Mouse (Mus musculus): ENCODE data around the gene Ppp2r2d. TPM values are rescaled to one million over a fixed set of nuclear protein-coding genes. Genes with fewer than 3 reads are reported as not detected.

The Ppp2r2d gene
- polyA plus RNA-seq, 1 experiment from 2014 or later: 45.3 TPM

DNA sequence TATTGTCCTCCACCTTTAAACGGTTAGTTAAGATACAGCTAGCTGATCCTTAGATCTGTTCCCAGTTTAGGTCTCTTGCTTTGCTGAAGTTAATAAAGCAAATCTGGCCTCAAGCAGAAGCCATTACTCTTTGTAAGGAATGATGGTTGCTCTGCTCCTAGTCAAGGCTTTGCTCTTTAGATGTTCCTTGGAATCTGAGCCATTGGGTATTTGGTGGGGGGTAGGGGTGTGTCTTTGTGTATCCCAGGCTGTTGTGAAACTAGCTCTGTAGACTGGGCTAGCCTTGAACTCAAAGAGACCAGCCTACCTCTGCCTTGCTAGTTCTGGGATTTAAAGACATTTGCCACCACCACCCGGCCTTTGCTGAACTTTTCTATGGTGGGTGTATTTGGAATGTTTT lies 8.3 kb downstream of the Ppp2r2d start:
- H3K27me3 ChIP-seq: no peaks in the 10 kb centered on the region
- ChIA-PET POLR2A (no interaction called here), CTCF (no interaction called here)
- DNase-seq (ENCODE audit: low read depth, low spot score): no peak
- TF ChIP-seq CTCF (IDR thresholded peaks at IDR 0.05): no peak
- no peak for ATAC-seq
- in situ Hi-C loops (cut with MboI; ENCODE audit: low pct_unique_long_range_greater_than_20kb): no loop called here

DNA sequence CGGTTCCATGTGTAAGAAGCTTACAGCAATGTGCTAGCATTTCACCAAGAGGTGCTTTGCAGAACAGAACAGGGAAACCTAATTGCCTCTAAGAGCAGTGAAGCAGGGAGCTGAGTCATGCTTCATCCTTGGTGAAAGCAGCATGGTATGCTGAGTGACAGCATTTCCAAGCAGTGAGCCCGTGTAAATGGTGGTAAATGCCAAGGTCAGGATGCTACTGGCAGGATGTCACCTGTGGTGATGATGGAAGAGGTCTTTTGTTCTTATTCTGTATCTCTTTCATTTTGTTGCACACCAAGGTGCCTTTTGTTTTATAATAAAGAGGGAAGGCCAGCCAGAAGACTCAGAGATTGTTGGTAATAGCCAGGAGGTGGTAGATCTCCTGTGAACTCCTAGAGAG lies 10.8 kb downstream of the Ppp2r2d start:
- no peak for TF ChIP-seq CTCF (IDR thresholded peaks at IDR 0.05)
- ChIA-PET POLR2A (interaction anchor here (1.0 to 1.5 kb wide), 3 partner anchors 12 to 52 kb away, joined by 3 to 4 read pairs (median 3); no protein-coding TSS in a partner anchor), CTCF (interaction anchor here (1.0 to 1.4 kb wide), 4 partner anchors 12 to 17 kb away, joined by 3 to 5 read pairs (median 4); no protein-coding TSS in a partner anchor)
- H3K27me3 ChIP-seq: no peaks in the 10 kb centered on the region
- peak; percentile 99 for ATAC-seq
- in situ Hi-C loops (cut with MboI; ENCODE audit: low pct_unique_long_range_greater_than_20kb): no loop called here
- peak; percentile 34 for DNase-seq (ENCODE audit: low read depth, low spot score)

DNA sequence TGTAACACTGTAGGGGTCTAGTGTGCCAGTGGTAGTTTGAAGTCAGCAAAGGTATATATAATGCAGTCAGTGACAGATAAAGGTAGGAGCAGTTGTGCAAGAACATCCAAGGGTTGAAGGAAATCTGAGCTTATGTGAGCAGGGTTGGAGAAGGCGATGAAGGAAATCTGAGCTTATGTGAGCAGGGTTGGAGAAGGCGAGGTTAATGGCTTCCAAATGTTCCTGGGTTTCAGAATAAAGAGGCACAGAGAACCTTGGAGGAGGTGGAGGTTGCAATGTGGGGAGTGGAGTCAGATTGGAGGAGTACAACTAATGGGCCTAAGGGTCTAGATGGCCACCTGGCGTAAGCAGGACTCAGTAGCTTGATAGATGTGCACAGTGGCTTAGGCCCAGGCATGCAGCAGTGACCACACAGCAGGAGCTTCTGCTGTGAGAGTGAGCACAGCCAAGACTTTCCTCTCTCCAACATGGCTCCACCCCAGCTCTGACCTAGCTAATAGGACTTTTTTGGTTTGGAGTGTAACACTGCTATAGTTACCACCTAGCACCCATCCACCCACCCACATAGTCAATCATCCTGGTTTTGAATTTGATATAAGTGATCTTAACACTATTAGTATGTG lies 18.2 kb downstream of the Ppp2r2d start:
- POLR2A ChIA-PET: no interaction called here
- ATAC-seq (no peak), DNase-seq (ENCODE audit: low read depth, low spot score) (no peak)
- no peaks in the 10 kb centered on the region for H3K27me3 ChIP-seq
- in situ Hi-C loops (cut with MboI; ENCODE audit: low pct_unique_long_range_greater_than_20kb): no loop called here
- CTCF ChIA-PET: interaction anchor here (1.2 to 1.5 kb wide), 2 partner anchors 9 to 11 kb away, joined by 3 read pairs; no protein-coding TSS in a partner anchor
- TF ChIP-seq CTCF (IDR thresholded peaks at IDR 0.05): no peak

DNA sequence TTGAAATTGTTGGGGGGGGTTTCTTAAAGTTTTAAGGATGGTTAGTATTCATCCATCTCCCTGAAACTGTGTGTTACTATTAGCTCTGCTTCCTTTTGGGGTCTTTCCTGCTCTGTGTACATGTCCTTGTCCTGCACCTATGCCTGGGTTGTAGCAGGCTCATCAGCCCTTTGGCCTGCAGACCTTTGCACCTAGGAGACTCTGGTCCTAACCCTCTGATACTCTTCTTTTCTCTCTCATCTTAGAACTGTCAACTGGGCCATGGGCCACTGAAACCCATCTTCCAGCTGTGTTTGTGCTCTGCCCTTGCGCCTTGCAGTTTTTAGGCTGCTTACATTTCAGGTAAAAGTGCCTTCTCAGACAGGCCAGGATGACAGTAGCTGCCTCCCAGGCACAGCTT lies 18.9 kb downstream of the Ppp2r2d start:
- no peak for DNase-seq (ENCODE audit: low read depth, low spot score)
- in situ Hi-C loops (cut with MboI; ENCODE audit: low pct_unique_long_range_greater_than_20kb): no loop called here
- H3K27me3 ChIP-seq: no peaks in the 10 kb centered on the region
- no peak for TF ChIP-seq CTCF (IDR thresholded peaks at IDR 0.05)
- no peak for ATAC-seq
- ChIA-PET CTCF (interaction anchor here (1.2 kb wide), 1 partner anchor 8 kb away, joined by 3 read pairs; no protein-coding TSS in a partner anchor), POLR2A (interaction anchor here (0.6 kb wide), 1 partner anchor 545 kb away, joined by 3 read pairs; no protein-coding TSS in a partner anchor)

DNA sequence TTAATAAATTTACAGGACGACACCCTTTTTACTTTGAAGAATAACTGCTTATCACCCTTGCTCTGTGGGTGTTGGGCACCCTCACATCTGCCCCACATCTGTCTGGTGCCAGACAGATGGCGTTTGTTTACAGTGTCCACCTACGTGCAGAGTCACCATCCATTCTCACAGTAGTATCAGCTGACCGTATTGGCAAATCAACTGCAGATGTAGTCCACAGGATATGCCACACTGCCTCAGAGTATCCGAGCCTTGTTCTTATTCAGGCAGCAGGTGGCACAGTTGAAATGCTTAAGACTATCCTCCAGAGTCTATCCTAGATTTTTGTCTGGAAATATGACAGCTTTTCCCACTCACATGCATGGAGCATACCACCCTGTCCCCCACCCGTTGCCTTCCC lies 21.4 kb downstream of the Ppp2r2d start:
- ChIA-PET POLR2A (no interaction called here), CTCF (interaction anchor here (1.1 kb wide), 1 partner anchor 10 kb away, joined by 3 read pairs; no protein-coding TSS in a partner anchor)
- no peaks in the 10 kb centered on the region for H3K27me3 ChIP-seq
- no peak for ATAC-seq
- in situ Hi-C loops (cut with MboI; ENCODE audit: low pct_unique_long_range_greater_than_20kb): no loop called here
- no peak for TF ChIP-seq CTCF (IDR thresholded peaks at IDR 0.05)
- no peak for DNase-seq (ENCODE audit: low read depth, low spot score)

DNA sequence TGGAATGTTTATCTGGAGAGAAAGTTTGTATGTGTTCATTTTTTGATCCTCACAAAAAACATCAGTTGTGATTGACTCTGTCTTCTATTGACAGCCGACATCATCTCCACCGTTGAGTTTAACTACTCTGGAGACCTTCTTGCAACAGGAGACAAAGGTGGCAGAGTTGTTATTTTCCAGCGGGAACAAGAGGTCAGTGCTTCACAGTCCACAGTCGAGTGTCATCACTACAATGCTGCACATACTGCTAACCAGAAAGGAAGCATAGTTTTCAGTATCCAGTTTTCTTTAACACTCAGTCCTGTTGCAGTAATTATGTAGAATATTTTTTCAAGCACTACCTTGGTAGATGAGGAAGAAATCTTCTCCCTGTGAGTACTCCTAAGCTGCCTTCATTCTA lies 22.4 kb downstream of the Ppp2r2d start:
- CTCF ChIA-PET: no interaction called here
- H3K27me3 ChIP-seq: no peaks in the 10 kb centered on the region
- in situ Hi-C loops (cut with MboI; ENCODE audit: low pct_unique_long_range_greater_than_20kb): no loop called here
- DNase-seq (ENCODE audit: low read depth, low spot score) (no peak), ATAC-seq (no peak)
- TF ChIP-seq CTCF (IDR thresholded peaks at IDR 0.05): no peak
- POLR2A ChIA-PET: no interaction called here

DNA sequence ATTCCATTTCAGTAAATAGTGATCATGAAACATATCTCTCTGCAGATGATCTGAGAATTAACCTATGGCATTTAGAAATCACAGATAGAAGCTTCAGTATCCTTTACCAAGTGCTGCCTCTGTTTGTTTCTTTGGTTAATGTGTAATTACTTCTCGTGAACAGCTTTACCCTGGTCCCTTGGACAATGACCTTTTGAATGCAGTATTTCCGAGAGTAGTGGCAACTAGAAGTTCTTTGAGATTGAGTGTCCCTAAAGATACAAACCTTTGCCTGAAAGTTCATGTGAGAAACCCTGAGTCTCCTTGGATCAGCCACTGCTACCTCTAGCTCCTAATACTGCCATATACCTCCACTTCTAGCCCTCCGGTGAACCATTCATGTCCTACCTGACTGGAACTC lies 27.1 kb downstream of the Ppp2r2d start:
- in situ Hi-C loops (cut with MboI; ENCODE audit: low pct_unique_long_range_greater_than_20kb): no loop called here
- TF ChIP-seq CTCF (IDR thresholded peaks at IDR 0.05): no peak
- CTCF ChIA-PET: interaction anchor here (1.4 to 2.0 kb wide), 4 partner anchors 8 to 18 kb away, joined by 3 to 5 read pairs (median 4); no protein-coding TSS in a partner anchor
- no peak for ATAC-seq
- POLR2A ChIA-PET: no interaction called here
- no peaks in the 10 kb centered on the region for H3K27me3 ChIP-seq
- no peak for DNase-seq (ENCODE audit: low read depth, low spot score)

DNA sequence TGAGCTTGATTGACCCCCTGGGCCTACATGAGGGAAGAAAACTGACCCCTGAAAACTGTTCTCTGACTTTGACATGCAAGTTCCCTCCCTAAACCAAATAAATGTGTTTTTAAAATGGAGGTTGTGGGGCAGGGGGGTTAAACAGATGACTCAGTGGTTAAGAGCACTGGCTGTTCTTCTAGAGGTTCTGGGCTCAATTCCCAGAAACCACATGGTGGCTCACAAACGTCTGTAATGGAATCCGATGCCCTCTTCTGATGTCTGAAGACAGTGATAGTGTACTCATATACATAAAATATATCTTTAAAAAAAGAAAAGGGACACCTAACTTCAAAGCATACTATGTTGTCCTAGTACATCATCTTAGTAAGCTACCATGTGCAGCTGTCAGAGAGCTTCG lies 29.2 kb downstream of the Ppp2r2d start:
- ChIA-PET CTCF (interaction anchor here (0.9 to 2.5 kb wide), 4 partner anchors 11 to 27 kb away, joined by 3 to 6 read pairs (median 4); no protein-coding TSS in a partner anchor), POLR2A (no interaction called here)
- DNase-seq (ENCODE audit: low read depth, low spot score): no peak
- ATAC-seq: no peak
- no peaks in the 10 kb centered on the region for H3K27me3 ChIP-seq
- in situ Hi-C loops (cut with MboI; ENCODE audit: low pct_unique_long_range_greater_than_20kb): no loop called here
- no peak for TF ChIP-seq CTCF (IDR thresholded peaks at IDR 0.05)

DNA sequence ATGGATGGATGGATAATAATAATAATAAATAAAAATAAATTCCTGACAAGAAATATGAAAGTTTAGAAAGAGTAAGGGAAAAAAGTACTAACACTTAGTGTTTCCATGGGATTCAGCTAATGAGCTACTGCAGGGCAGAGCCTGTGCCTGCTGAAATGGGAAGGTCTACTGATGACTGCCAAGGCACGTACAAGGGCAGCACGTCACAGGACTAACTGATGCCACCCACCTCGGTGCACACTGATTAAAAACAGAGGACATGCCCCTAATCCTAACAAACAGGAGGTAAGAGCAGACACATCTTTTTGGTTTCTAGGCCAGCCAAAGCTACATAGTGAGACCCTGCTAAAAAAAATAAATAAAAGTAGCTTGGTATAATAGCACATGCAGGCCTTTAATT lies 37.8 kb downstream of the Ppp2r2d start:
- ATAC-seq (no peak), DNase-seq (ENCODE audit: low read depth, low spot score) (no peak)
- H3K27me3 ChIP-seq: no peaks in the 10 kb centered on the region
- ChIA-PET POLR2A (no interaction called here), CTCF (interaction anchor here (1.3 kb wide), 1 partner anchor 40 kb away, joined by 3 read pairs; no protein-coding TSS in a partner anchor)
- in situ Hi-C loops (cut with MboI; ENCODE audit: low pct_unique_long_range_greater_than_20kb): no loop called here
- TF ChIP-seq CTCF (IDR thresholded peaks at IDR 0.05): no peak

DNA sequence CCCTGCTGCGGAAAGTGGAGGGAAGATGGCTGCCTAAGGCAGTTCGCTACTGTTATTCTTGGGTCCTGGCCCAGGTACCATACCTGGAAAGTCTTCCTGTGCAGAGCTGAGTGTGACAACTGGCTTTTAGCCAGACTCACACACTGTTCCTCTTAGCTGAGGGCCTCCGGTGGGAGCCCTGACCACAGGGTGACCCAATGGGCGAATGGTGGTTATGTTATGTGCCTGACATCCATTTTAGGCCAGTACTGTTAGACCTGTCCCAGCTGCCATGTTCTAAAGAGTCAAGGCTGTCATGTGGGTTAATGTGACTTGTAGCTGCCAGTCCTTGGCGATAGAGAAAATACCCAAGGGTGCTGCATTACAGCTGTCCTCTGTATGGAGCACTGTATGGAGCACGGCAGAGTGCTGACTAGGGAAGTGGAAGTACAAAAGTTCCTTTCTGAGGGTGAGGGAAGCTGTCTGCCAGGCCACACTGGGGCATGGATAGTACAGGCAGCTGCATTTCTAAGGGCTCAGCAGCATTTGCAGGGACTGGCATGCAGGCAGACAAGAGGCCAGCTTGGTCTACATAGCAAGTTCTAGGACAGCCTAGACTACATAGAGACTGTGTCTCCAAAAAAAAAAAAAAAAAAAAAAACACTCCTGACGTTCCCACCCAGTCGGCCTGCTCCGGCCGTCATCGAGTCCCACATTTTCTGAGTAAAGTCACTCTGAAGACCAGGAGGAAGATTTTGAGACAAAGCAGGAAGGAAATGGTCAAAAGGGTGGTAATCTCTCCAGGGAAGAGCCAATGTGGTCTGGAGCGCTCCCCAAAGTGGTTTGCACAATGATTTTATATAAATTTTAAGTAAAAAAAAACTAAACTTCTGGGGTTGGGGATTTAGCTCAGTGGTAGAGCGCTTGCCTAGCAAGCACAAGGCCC lies 39.7 kb downstream of the Ppp2r2d start:
- POLR2A ChIA-PET: no interaction called here
- no peak for DNase-seq (ENCODE audit: low read depth, low spot score)
- in situ Hi-C loops (cut with MboI; ENCODE audit: low pct_unique_long_range_greater_than_20kb): no loop called here
- no peaks in the 10 kb centered on the region for H3K27me3 ChIP-seq
- no peak for TF ChIP-seq CTCF (IDR thresholded peaks at IDR 0.05)
- CTCF ChIA-PET: interaction anchor here (1.2 to 1.9 kb wide), 3 partner anchors 12 to 45 kb away, joined by 3 to 4 read pairs (median 3); no protein-coding TSS in a partner anchor
- ATAC-seq: no peak

Data from Patski (cell line).